Mouse (Mus musculus) neural tube, embryonic 11.5 days (tissue): Measurements from ENCODE around the gene Ehbp1. TPM values are rescaled to one million over a fixed set of nuclear protein-coding genes. Genes with fewer than 3 reads are reported as not detected.
A peak's percentile ranks its signal among the peaks of the same experiment; 100 is the strongest.

Source experiments
- ATAC-seq: fragments of 200-750 bp; cut with Nextera tagmentation; 2 replicates; pipeline ENCODE4 v1.8.0; 2017; ENCODE audit warnings: moderate number of reproducible peaks, mild to moderate bottlenecking, moderate TSS enrichment, moderate library complexity; ENCODE audit not compliant: insufficient read depth, low FRiP score, low TSS enrichment
- DNase-seq: peaks from one replicate; pipeline ENCODE4 v3.0.0-alpha.2; 2015; ENCODE audit warnings: low spot score
- H3K27ac ChIP-seq: fragments of 300-500 bp; sonication (generic); 2 replicates; pipeline ENCODE4 v1.5.1; 2014; ENCODE audit warnings: low read depth, mild to moderate bottlenecking, low read length
- H3K27me3 ChIP-seq: fragments of 300-500 bp; sonication (generic); 2 replicates; pipeline ENCODE4 v1.6.1; 2014; ENCODE audit warnings: mild to moderate bottlenecking, low read length, mixed read lengths; ENCODE audit not compliant: control insufficient read depth, insufficient read depth
- H3K36me3 ChIP-seq: fragments of 300-500 bp; sonication (generic); 2 replicates; pipeline ENCODE4 v1.6.1; 2014; ENCODE audit warnings: mild to moderate bottlenecking, low read length, moderate library complexity, mixed read lengths; ENCODE audit not compliant: control insufficient read depth, insufficient read depth
- H3K4me1 ChIP-seq: fragments of 300-500 bp; sonication (generic); 2 replicates; pipeline ENCODE4 v1.6.1; 2014; ENCODE audit warnings: low read length, mixed read lengths; ENCODE audit not compliant: control insufficient read depth, insufficient read depth
- H3K4me2 ChIP-seq: fragments of 300-500 bp; sonication (generic); 2 replicates; pipeline ENCODE4 v1.6.1; 2014; ENCODE audit warnings: low read depth, mild to moderate bottlenecking, moderate library complexity
- H3K4me3 ChIP-seq: fragments of 300-500 bp; sonication (generic); 2 replicates; pipeline ENCODE4 v1.5.1; 2014; ENCODE audit warnings: low read depth, low read length
- H3K9ac ChIP-seq: fragments of 300-500 bp; sonication (generic); 2 replicates; pipeline ENCODE4 v1.6.1; 2014; ENCODE audit warnings: mild to moderate bottlenecking, low read length
- H3K9me3 ChIP-seq: fragments of 300-500 bp; sonication (generic); 2 replicates; pipeline ENCODE4 v1.6.1; 2016; ENCODE audit warnings: low read length; ENCODE audit not compliant: control insufficient read depth
- WGBS: fragments of 180-500 bp; shearing (Covaris S2); extraction: QIAGEN DNeasy Blood & Tissue Kit; methylation state at CpG from one replicate; pipeline ENCODE4 v1.1.7; 2014; 5-methylcytosine and 5-hydroxymethylcytosine counted together
- polyA plus RNA-seq: library from polyadenylated mRNA; unstranded; fragments of >200 nt; fragmentation: Nextera tagmentation; extraction: Ambion mirVana; gene quantifications from 2 replicates; pipeline ENCODE4 v1.2.1, GENCODE M21; 2014

The Ehbp1 gene
- polyA plus RNA-seq, 1 experiment from 2014 or later, result 13.8 TPM

DNA sequence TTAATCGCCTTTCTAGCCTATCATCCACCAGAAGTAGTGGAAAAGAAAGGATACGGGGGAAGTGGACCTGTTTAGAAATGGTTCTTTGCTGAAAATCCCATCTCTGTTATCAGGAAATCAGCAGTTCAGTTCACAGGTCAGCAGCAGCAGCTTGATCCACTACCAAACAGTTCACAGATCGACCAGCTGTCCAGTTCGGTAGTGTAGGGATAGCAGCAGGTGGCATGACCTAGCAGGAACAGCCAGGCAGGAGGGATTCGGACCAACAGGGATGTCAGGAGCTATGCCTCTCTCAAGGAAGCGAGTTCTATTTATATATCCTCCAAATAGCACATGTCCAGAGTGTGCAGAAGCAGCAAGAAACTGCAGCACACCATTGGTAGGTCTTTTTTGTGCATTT is 40.9 kb downstream of the Ehbp1 start:
- Histone ChIP-seq H3K9me3 (no peaks in the 10 kb centered on the region), H3K4me2 (no peak overlapping the region), H3K4me3 (no peak overlapping the region), H3K27me3 (no peaks in the 10 kb centered on the region), H3K4me1 (no peaks in the 10 kb centered on the region), H3K36me3 (no peaks in the 10 kb centered on the region), H3K27ac (no peak overlapping the region), H3K9ac (no peak overlapping the region)
- DNase-seq (no peak), ATAC-seq (no peak)
- WGBS, result 64% methylated on average over 6 of the region's 6 CpGs

DNA sequence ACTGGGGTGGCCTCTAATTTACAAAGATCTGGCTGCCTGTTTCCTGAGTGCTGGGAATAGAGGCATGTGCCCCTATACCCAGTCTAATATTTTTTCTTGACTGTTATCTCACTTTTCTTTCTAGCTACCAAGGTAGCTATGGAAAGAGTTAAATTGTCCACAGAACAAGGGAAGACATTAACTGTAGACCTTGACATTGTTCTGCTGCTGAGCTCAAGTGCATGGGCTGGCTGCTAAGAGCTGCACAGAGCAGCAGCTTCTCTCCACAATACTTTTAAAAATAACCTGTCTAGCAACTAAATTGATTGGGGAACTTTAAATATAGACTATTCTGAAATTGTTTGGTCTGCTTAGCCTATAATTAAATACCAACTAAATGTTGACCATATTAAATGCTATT is 52.9 kb downstream of the Ehbp1 start:
- DNase-seq, result no peak
- no peak for ATAC-seq

DNA sequence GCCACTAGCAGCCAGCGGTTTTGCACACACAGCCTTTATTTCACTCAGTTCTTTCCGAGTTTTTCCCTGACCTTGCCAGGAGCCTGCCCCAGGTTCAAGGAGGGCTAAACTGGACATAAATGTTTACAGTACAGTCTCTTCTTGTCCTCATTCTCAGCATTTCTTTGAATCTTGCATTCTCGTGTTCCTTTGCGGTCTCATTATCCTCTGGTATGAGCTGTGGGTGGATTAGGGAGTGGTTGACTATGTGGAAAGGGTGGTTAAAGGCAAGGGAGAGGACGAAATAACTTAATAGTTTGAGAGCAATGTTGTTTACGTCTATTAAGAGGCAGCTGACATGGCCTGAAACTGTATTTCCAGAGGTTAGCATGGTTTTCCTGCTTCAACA is 54.6 kb downstream of the Ehbp1 start:
- peak overlapping the region; percentile 50 for H3K27ac ChIP-seq
- WGBS, result 3% methylated on average over 6 of the region's 6 CpGs
- H3K9me3 ChIP-seq, result no peaks in the 10 kb centered on the region
- H3K4me1 ChIP-seq, result peaks cover 10% of the 10 kb centered on the region
- ATAC-seq (no peak), DNase-seq (no peak)
- H3K36me3 ChIP-seq, result no peaks in the 10 kb centered on the region
- H3K27me3 ChIP-seq, result no peaks in the 10 kb centered on the region
- peak overlapping the region; percentile 67 for H3K9ac ChIP-seq
- peak overlapping the region; percentile 50 for H3K4me2 ChIP-seq
- H3K4me3 ChIP-seq, result peak overlapping the region; percentile 44

More for the DNA sequence above, 52.9 kb downstream of the Ehbp1 start:
- no peaks in the 10 kb centered on the region for H3K9me3 ChIP-seq
- H3K27ac ChIP-seq, result no peak overlapping the region
- no peak overlapping the region for H3K4me3 ChIP-seq
- no peak overlapping the region for H3K9ac ChIP-seq
- H3K36me3 ChIP-seq, result no peaks in the 10 kb centered on the region
- H3K4me1 ChIP-seq, result peaks cover 10% of the 10 kb centered on the region
- no peak overlapping the region for H3K4me2 ChIP-seq
- H3K27me3 ChIP-seq, result no peaks in the 10 kb centered on the region

DNA sequence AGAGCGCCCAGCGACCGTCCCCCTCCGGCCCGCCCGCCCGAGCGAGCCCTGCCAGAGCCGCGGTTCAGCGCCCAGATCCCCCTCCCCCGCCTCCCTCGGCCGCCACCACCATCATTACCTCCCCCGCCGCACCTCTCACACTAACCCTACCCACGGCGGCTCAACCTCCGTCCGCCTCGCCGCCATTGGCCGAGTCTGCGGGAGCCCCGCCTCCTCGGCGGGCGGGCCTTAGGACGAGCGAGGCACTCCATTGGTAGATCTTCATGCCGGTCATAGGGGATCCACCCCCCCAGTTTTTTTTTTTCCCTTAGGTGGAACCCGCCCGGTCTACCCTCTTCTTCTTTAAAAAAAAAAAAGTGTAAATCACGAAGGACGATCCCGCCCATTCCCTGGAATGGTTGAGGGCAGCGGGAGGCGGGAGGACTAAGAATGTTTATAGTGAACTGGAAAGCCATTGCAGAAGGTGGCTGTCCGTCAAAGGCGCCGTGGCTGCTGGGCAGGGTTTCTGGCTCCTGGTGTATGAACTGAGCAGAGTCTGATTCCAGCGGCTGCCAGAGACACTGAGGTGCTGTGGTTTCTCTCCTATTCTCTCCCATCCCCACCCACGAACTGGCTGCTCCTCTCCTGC is 55.1 kb downstream of the Ehbp1 start:
- WGBS, result 2% methylated on average over 41 of the region's 43 CpGs
- peak overlapping the region; percentile 84 for H3K9ac ChIP-seq
- H3K27me3 ChIP-seq, result no peaks in the 10 kb centered on the region
- H3K27ac ChIP-seq, result peak overlapping the region; percentile 85
- H3K4me2 ChIP-seq, result peak overlapping the region; percentile 50
- H3K4me1 ChIP-seq, result peaks cover 10% of the 10 kb centered on the region
- H3K36me3 ChIP-seq, result no peaks in the 10 kb centered on the region
- H3K9me3 ChIP-seq, result no peaks in the 10 kb centered on the region
- ATAC-seq (peak; percentile 100), DNase-seq (peak; percentile 98)
- peak overlapping the region; percentile 73 for H3K4me3 ChIP-seq

DNA sequence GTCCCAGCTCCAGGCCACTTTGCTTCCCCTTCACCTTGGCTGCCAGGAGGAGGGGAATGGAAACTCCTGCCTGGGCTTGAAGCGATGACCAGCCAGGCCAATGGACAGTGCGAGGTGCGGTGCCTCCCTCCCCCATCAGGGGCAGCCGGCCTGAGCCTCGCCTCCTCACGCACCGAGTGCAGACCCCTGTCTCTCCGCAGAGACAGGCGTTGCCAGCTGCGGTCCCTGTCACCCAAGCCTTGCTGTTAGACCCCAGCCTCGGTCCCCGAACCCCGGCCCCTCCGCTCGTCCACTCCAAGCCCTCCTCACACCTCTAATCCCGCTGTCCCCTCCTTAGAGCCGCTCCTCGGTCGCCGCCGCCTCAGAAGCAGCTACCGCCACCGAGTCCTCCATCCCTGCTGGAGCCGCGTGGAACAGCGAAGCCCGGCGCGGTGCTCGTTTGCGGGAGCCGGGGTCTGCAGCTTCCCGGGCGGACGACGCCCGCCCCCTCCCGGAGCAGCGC is 55.7 kb downstream of the Ehbp1 start:
- Histone ChIP-seq H3K4me3 (peak overlapping the region; percentile 73), H3K27me3 (no peaks in the 10 kb centered on the region), H3K27ac (peak overlapping the region; percentile 85), H3K9me3 (no peaks in the 10 kb centered on the region), H3K4me2 (peak overlapping the region; percentile 45), H3K36me3 (no peaks in the 10 kb centered on the region), H3K4me1 (peaks cover 10% of the 10 kb centered on the region), H3K9ac (peak overlapping the region; percentile 84)
- under 1% methylated on average over 36 of the region's 39 CpGs for WGBS
- peak; percentile 76 for DNase-seq
- ATAC-seq, result peak; percentile 80

DNA sequence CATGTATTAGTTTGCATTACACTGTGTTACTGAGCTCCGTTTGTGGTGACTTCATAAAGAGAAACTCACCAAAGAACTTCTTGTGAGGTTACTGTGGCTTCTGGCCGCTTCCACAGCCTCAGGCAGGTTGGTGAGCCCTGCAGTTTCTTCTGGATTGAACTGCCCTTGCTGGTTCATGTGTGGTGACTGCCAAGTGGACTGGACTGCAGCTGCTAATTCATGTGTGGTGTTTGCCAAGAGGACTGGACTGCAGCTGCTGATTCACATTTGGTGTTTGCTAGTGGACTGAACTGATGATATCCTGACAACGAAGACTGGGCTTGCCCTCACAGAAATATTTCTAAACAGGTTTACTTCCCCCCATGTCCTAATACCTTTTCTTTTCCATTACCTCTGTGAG is 65.4 kb downstream of the Ehbp1 start:
- Histone ChIP-seq H3K36me3 (peaks cover 3% of the 10 kb centered on the region; the same call in 1 of the 2 replicates), H3K27me3 (no peaks in the 10 kb centered on the region), H3K27ac (no peak overlapping the region), H3K4me2 (no peak overlapping the region), H3K9me3 (no peaks in the 10 kb centered on the region), H3K9ac (no peak overlapping the region), H3K4me3 (no peak overlapping the region), H3K4me1 (no peaks in the 10 kb centered on the region)
- no peak for ATAC-seq
- no peak for DNase-seq
- 88% methylated on average over 3 of the region's 3 CpGs for WGBS

DNA sequence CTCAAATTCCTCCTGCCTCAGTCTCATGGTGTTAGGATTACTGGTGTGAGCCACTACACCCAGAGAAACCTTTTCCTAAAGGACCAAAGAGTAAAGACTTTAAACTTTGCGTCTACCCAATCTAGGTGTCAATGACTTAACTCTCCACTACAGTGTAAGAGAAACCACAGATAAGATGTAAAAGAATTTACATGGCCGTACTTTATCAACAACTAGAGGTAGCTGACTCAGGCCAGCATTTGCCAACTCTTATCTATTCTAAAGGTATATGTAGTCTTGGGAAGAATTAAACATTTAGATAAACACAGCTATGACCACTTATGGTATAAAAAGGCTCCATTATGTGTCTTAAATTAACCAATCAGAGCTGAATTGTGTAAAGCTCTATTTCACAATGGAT is 67.9 kb downstream of the Ehbp1 start:
- no peak overlapping the region for H3K9ac ChIP-seq
- ATAC-seq, result no peak
- H3K4me1 ChIP-seq, result no peaks in the 10 kb centered on the region
- H3K4me2 ChIP-seq, result no peak overlapping the region
- no peaks in the 10 kb centered on the region for H3K27me3 ChIP-seq
- WGBS, result 98% methylated on average over 2 of the region's 2 CpGs
- H3K36me3 ChIP-seq, result peaks cover 3% of the 10 kb centered on the region; the same call in 1 of the 2 replicates
- no peak for DNase-seq
- no peak overlapping the region for H3K4me3 ChIP-seq
- H3K9me3 ChIP-seq, result no peaks in the 10 kb centered on the region
- H3K27ac ChIP-seq, result no peak overlapping the region

DNA sequence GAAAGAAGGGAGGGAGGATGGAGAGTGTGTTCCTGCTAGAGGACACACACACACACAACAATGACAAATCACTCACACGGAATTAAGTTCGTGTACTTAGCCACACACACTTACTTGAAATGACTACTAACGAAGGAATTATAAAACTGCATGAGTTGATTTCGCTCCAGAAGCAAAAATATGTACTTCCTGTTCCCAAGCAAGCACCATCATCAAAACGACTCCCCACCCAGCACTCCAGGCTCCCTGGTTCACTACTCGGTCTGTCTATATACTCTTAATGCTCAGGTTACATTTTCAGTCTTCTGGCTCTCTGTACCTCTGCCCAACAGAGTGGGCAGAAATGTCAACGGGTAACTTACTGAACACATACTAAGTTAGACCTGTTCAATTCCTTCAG is 68.7 kb downstream of the Ehbp1 start:
- Histone ChIP-seq H3K9ac (no peak overlapping the region), H3K36me3 (peaks cover 3% of the 10 kb centered on the region; the same call in 1 of the 2 replicates), H3K4me1 (no peaks in the 10 kb centered on the region), H3K9me3 (no peaks in the 10 kb centered on the region), H3K27ac (no peak overlapping the region), H3K27me3 (no peaks in the 10 kb centered on the region), H3K4me3 (no peak overlapping the region), H3K4me2 (no peak overlapping the region)
- WGBS, result 94% methylated on average over 7 of the region's 7 CpGs
- DNase-seq, result no peak
- no peak for ATAC-seq

DNA sequence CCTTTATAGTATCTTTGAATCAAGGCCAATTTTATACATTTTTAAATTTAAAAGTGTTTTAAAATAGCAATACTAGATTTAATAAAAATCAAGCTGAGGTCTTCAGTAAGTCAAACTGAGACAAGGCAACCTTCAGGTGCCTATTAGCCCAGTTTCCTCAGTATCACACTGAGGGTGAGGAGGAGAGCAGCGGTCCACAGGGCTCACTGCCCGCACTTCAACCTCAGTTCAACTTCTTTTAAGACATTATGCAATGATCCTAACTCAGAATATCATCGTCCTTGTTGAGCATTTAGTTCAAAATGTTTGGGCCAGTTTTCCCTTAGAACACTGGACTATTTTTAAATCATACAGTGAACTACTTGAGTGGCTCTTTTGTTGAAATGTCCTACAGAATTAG is 70.2 kb downstream of the Ehbp1 start:
- H3K4me3 ChIP-seq, result no peak overlapping the region
- no peaks in the 10 kb centered on the region for H3K27me3 ChIP-seq
- ATAC-seq (no peak), DNase-seq (no peak)
- H3K9ac ChIP-seq, result no peak overlapping the region
- WGBS, result 85% methylated on average over 3 of the region's 3 CpGs
- H3K4me2 ChIP-seq, result no peak overlapping the region
- no peaks in the 10 kb centered on the region for H3K9me3 ChIP-seq
- H3K27ac ChIP-seq, result no peak overlapping the region
- H3K36me3 ChIP-seq, result peaks cover 3% of the 10 kb centered on the region; the same call in 1 of the 2 replicates
- H3K4me1 ChIP-seq, result no peaks in the 10 kb centered on the region
